Mouse (Mus musculus): ENCODE data around the gene Gm10277. TPM values are rescaled to one million over a fixed set of nuclear protein-coding genes. Genes with fewer than 3 reads are reported as not detected.

Gene Gm10277
- total and polyA plus RNA-seq, 3 experiments: 0.10 TPM; not detected in 2

GRCm38 (mm10) chr11:77800869-77801701 lies 13.5 kb upstream of the Gm10277 start:
- peaks cover 0 to 2% of the 10 kb centered on the region in 2 experiments for H3K36me3 ChIP-seq (replicated peaks in 1 of 2; ENCODE audit: control insufficient read depth in 1 of 2, insufficient read depth in 1 of 2, low read length in 1 of 2)
- no peaks in the 10 kb centered on the region for H3K79me2 ChIP-seq (replicated peaks; ENCODE audit: control insufficient read depth, extremely low read depth, insufficient read depth, poor library complexity, severe bottlenecking)
- TF ChIP-seq TCF12 (IDR thresholded peaks at IDR 0.05; ENCODE audit: low read depth, low read length) (no peak), JUN (IDR thresholded peaks at IDR 0.05; ENCODE audit: insufficient read depth, low read depth, low read length) (no peak), MYC (IDR thresholded peaks at IDR 0.05; ENCODE audit: low read depth, low read length) (no peak), SMC3 (IDR thresholded peaks at IDR 0.05; ENCODE audit: low read depth, low read length) (no peak), CHD2 (IDR thresholded peaks at IDR 0.05; ENCODE audit: low read length) (no peak), UBTF (IDR thresholded peaks at IDR 0.05; ENCODE audit: low read depth, low read length) (no peak), USF1 (IDR thresholded peaks at IDR 0.05; ENCODE audit: low read depth, low read length) (no peak), MEF2A (IDR thresholded peaks at IDR 0.05; ENCODE audit: borderline replicate concordance, low read depth, low read length) (peak; percentile 41; the same call in 1 of the 2 replicates), RAD21 (IDR thresholded peaks at IDR 0.05; ENCODE audit: low read depth, low read length) (no peak), MXI1 (IDR thresholded peaks at IDR 0.05; ENCODE audit: low read depth, low read length) (0 out of 2 replicates have a peak, but pooled peaks have one; percentile 9), SIN3A (IDR thresholded peaks at IDR 0.05; ENCODE audit: low read length) (peak; percentile 83), HCFC1 (IDR thresholded peaks at IDR 0.05; ENCODE audit: low read depth, low read length) (no peak; the same call in 1 of the 2 replicates), E2F4 (IDR thresholded peaks at IDR 0.05; ENCODE audit: insufficient replicate concordance, low read depth, low read length) (no peak), MAZ (IDR thresholded peaks at IDR 0.05; ENCODE audit: low read depth, low read length) (peak; percentile 51; the same call in 1 of the 2 replicates), POLR2A (IDR thresholded peaks at IDR 0.05; ENCODE audit: low read depth, low read length) (peak; percentile 52; the same call in 1 of the 2 replicates)
- H3K9me3 ChIP-seq (replicated peaks; ENCODE audit: low read length): no peaks in the 10 kb centered on the region
- peak; percentile 59 for DNase-seq (ENCODE audit: extremely low read depth)
- H3K27ac ChIP-seq (ENCODE audit: insufficient read depth, low read depth): no peak overlapping the region
- H3K27me3 ChIP-seq (replicated peaks): no peaks in the 10 kb centered on the region
- peak overlapping the region; percentile 92 for H3K4me2 ChIP-seq (ENCODE audit: insufficient read depth, low read depth, poor library complexity, severe bottlenecking)
- peak overlapping the region; percentile 59 for H3K9ac ChIP-seq (ENCODE audit: insufficient read depth, low read depth)
- H3K4me1 ChIP-seq (ENCODE audit: control insufficient read depth in 1 of 2, insufficient read depth in 2 of 2): peaks cover 14 to 46% of the 10 kb centered on the region in 2 experiments
- dilution Hi-C loops (cut with MboI; ENCODE audit: extremely low pct_ligation_motif_present, extremely low pct_unique_long_range_greater_than_20kb, low sequenced_read_pairs) (no loop called here), in situ Hi-C loops (cut with MboI; ENCODE audit: low pct_ligation_motif_present, low pct_unique_long_range_greater_than_20kb, low sequenced_read_pairs) (no loop called here)
- H3K4me3 ChIP-seq (replicated peaks in 1 of 3; ENCODE audit: low read depth in 2 of 3, low read length in 2 of 3, poor library complexity in 1 of 3): peak overlapping the region; percentile 55 to 76 (median 61)

GRCm38 (mm10) chr11:77800491-77800868 lies 12.9 kb upstream of the Gm10277 start:
- H3K27ac ChIP-seq (ENCODE audit: insufficient read depth, low read depth): no peak overlapping the region
- no peaks in the 10 kb centered on the region for H3K9me3 ChIP-seq (replicated peaks; ENCODE audit: low read length)
- H3K36me3 ChIP-seq (replicated peaks in 1 of 2; ENCODE audit: control insufficient read depth in 1 of 2, insufficient read depth in 1 of 2, low read length in 1 of 2): peaks cover 0 to 2% of the 10 kb centered on the region in 2 experiments
- TF ChIP-seq JUN (IDR thresholded peaks at IDR 0.05; ENCODE audit: insufficient read depth, low read depth, low read length) (no peak), NELFE (IDR thresholded peaks at IDR 0.05; ENCODE audit: low read depth, low read length) (no peak), USF2 (conservative IDR thresholded peaks at IDR 0.05; ENCODE audit: low read depth, low read length) (no peak)
- peaks cover 14 to 46% of the 10 kb centered on the region in 2 experiments for H3K4me1 ChIP-seq (ENCODE audit: control insufficient read depth in 1 of 2, insufficient read depth in 2 of 2)
- H3K79me2 ChIP-seq (replicated peaks; ENCODE audit: control insufficient read depth, extremely low read depth, insufficient read depth, poor library complexity, severe bottlenecking): no peaks in the 10 kb centered on the region
- in situ Hi-C loops (cut with MboI; ENCODE audit: low pct_ligation_motif_present, low pct_unique_long_range_greater_than_20kb, low sequenced_read_pairs): no loop called here
- DNase-seq (ENCODE audit: extremely low read depth): no peak
- H3K27me3 ChIP-seq (replicated peaks): no peaks in the 10 kb centered on the region
- no peak overlapping the region for H3K9ac ChIP-seq (ENCODE audit: insufficient read depth, low read depth)
- dilution Hi-C loops (cut with MboI; ENCODE audit: extremely low pct_ligation_motif_present, extremely low pct_unique_long_range_greater_than_20kb, low sequenced_read_pairs): no loop called here
- H3K4me3 ChIP-seq (replicated peaks in 1 of 3; ENCODE audit: low read depth in 2 of 3, low read length in 2 of 3, poor library complexity in 1 of 3): no peak overlapping the region
- no peak overlapping the region for H3K4me2 ChIP-seq (ENCODE audit: insufficient read depth, low read depth, poor library complexity, severe bottlenecking)

All from CH12.LX (cell line).